Mouse (Mus musculus) E14TG2a.4 (cell line): ENCODE measurements at regions not wholly inside any gene's neighbourhood (a gene's known extent, or its start where the extent isn't known, plus 50 kb on each side); places are given as distances from the start of the nearest gene placed in this dataset.
"Not testable (repeated sequence)": the region's sequence is repeated elsewhere in the genome, so short reads cannot be mapped to it uniquely, and the experiment has no call there.

ENCODE experiments used
- CTCF ChIP-seq: conservative IDR thresholded peaks from 2 replicates; pipeline ENCODE4 v1.5.1; 2014; ENCODE audit warnings: low read length
- NANOG ChIP-seq: IDR thresholded peaks from 2 replicates; pipeline ENCODE4 v1.6.1; 2014; ENCODE audit warnings: borderline replicate concordance, low read length, mixed read lengths

DNA sequence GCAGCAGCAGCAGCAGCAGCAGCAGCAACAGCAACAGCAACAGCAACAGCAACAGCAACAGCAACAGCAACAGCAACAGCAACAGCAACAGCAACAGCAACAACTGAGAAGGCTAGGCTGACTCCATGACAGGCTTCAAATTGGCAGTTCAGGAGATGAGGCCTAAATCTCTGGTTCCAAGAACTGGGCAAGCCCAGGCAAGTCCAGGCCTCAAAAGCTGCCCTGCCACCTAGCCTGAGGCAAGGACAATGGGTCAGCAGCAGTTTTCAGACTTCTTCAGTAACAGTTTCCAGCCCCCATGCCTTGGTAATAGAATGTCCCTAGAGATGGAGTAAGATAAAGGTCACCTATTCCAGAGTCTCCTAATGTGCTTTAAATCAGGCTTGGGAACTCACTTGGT lies 158.1 kb downstream of the Spata19 start:
- TF ChIP-seq CTCF, NANOG: not testable (repeated sequence)
